Mouse (Mus musculus) CH12.LX (cell line): ENCODE data around the gene Btbd9. TPM values are rescaled to one million over a fixed set of nuclear protein-coding genes. Genes with fewer than 3 reads are reported as not detected.

Source experiments
- DNase-seq: peaks from one replicate; pipeline ENCODE4 v3.0.0-alpha.2; 2013; ENCODE audit errors: extremely low read depth
- H3K27ac ChIP-seq: 2 replicates; pipeline ENCODE4 v1.5.1; 2012; ENCODE audit warnings: low read depth, mild to moderate bottlenecking, control low read depth, moderate library complexity; ENCODE audit not compliant: insufficient read depth
- H3K27me3 ChIP-seq: replicated peaks from 2 replicates; pipeline ENCODE3; 2012; ENCODE audit warnings: inconsistent platforms
- H3K36me3 ChIP-seq, 2 experiments: replicated peaks in 1 of 2; 2 replicates each; pipeline versions ENCODE3 to v1.6.1; 2012; ENCODE audit warnings: inconsistent platforms in 1 of 2, low read length in 1 of 2, mild to moderate bottlenecking in 1 of 2, mixed read lengths in 1 of 2, moderate library complexity in 1 of 2; ENCODE audit not compliant: control insufficient read depth in 1 of 2, insufficient read depth in 1 of 2
- H3K4me1 ChIP-seq, 2 experiments: 2 replicates each; pipeline ENCODE4 v1.6.1; 2012; ENCODE audit warnings: inconsistent platforms in 1 of 2, moderate library complexity in 1 of 2; ENCODE audit not compliant: insufficient read depth in 2 of 2, control insufficient read depth in 1 of 2
- H3K4me2 ChIP-seq: 2 replicates; pipeline ENCODE4 v1.6.1; 2012; ENCODE audit warnings: low read depth, mild to moderate bottlenecking, control low read depth; ENCODE audit not compliant: poor library complexity, insufficient read depth, severe bottlenecking
- H3K4me3 ChIP-seq, 3 experiments: fragments of 150-350 bp in 1 of 3; sonication (generic) in 1 of 3; replicated peaks in 1 of 3; 2 replicates each; pipeline versions ENCODE3 to v1.5.1; 2011 to 2012; ENCODE audit warnings: low read depth in 2 of 3, low read length in 2 of 3, mild to moderate bottlenecking in 2 of 3, moderate library complexity in 2 of 3, control low read depth in 1 of 3, improper control_type of control experiment in 1 of 3, inconsistent platforms in 1 of 3, mixed read lengths in 1 of 3; ENCODE audit not compliant: poor library complexity in 1 of 3
- H3K79me2 ChIP-seq: replicated peaks from 2 replicates; pipeline ENCODE4 v1.6.1; 2012; ENCODE audit warnings: mild to moderate bottlenecking, moderate library complexity; ENCODE audit not compliant: control insufficient read depth, poor library complexity, insufficient read depth, severe bottlenecking; ENCODE audit errors: extremely low read depth
- H3K9ac ChIP-seq: 2 replicates; pipeline ENCODE4 v1.6.1; 2012; ENCODE audit warnings: low read depth, mild to moderate bottlenecking, control low read depth, moderate library complexity; ENCODE audit not compliant: insufficient read depth
- H3K9me3 ChIP-seq: replicated peaks from 2 replicates; pipeline ENCODE3; 2012; ENCODE audit warnings: low read length, inconsistent platforms, mixed read lengths
- CHD2 ChIP-seq: IDR thresholded peaks from 2 replicates; pipeline ENCODE4 v1.6.1; 2011; ENCODE audit warnings: low read length, improper control_type of control experiment
- CTCF ChIP-seq, 2 experiments: IDR thresholded peaks in 1 of 2; conservative IDR thresholded peaks in 1 of 2; 2 replicates each; pipeline ENCODE4 v1.5.1; 2011 to 2012; ENCODE audit warnings: low read depth in 2 of 2, low read length in 2 of 2, improper control_type of control experiment in 1 of 2, inconsistent platforms in 1 of 2, mild to moderate bottlenecking in 1 of 2, moderate library complexity in 1 of 2
- E2F4 ChIP-seq: IDR thresholded peaks from 2 replicates; pipeline ENCODE4 v1.6.1; 2011; ENCODE audit warnings: low read depth, low read length, improper control_type of control experiment; ENCODE audit not compliant: insufficient replicate concordance
- GABPA ChIP-seq: IDR thresholded peaks from 2 replicates; pipeline ENCODE4 v1.6.1; 2012; ENCODE audit warnings: low read depth, low read length, improper control_type of control experiment, inconsistent platforms; ENCODE audit not compliant: insufficient replicate concordance
- HCFC1 ChIP-seq: IDR thresholded peaks from 2 replicates; pipeline ENCODE4 v1.6.1; 2012; ENCODE audit warnings: low read depth, mild to moderate bottlenecking, inconsistent platforms, low read length, improper control_type of control experiment
- JUN ChIP-seq: IDR thresholded peaks from 2 replicates; pipeline ENCODE4 v1.6.1; 2011; ENCODE audit warnings: low read depth, mild to moderate bottlenecking, low read length, improper control_type of control experiment, moderate library complexity; ENCODE audit not compliant: insufficient read depth
- JUND ChIP-seq: conservative IDR thresholded peaks from 2 replicates; pipeline ENCODE4 v1.6.1; 2011; ENCODE audit warnings: low read depth, low read length, improper control_type of control experiment
- KAT2A ChIP-seq: IDR thresholded peaks from 2 replicates; pipeline ENCODE4 v1.6.1; 2012; ENCODE audit warnings: low read length, improper control_type of control experiment, inconsistent platforms; ENCODE audit not compliant: insufficient replicate concordance
- MXI1 ChIP-seq: IDR thresholded peaks from 2 replicates; pipeline ENCODE4 v1.6.1; 2011; ENCODE audit warnings: mild to moderate bottlenecking, low read depth, low read length, improper control_type of control experiment
- NRF1 ChIP-seq: IDR thresholded peaks from 2 replicates; pipeline ENCODE4 v1.6.1; 2014; ENCODE audit warnings: low read depth, mild to moderate bottlenecking, inconsistent platforms, low read length, improper control_type of control experiment, moderate library complexity
- PAX5 ChIP-seq: IDR thresholded peaks from 2 replicates; pipeline ENCODE4 v1.6.1; 2012; ENCODE audit warnings: low read length, inconsistent platforms, mixed read lengths
- RCOR1 ChIP-seq: conservative IDR thresholded peaks from 2 replicates; pipeline ENCODE4 v1.6.1; 2012; ENCODE audit warnings: low read depth, mild to moderate bottlenecking, inconsistent platforms, low read length, improper control_type of control experiment
- TBP ChIP-seq: conservative IDR thresholded peaks from 2 replicates; pipeline ENCODE4 v1.6.1; 2011; ENCODE audit warnings: low read depth, low read length, improper control_type of control experiment
- TCF12 ChIP-seq: IDR thresholded peaks from 2 replicates; pipeline ENCODE4 v1.6.1; 2014; ENCODE audit warnings: low read depth, mild to moderate bottlenecking, inconsistent platforms, low read length, improper control_type of control experiment
- USF1 ChIP-seq: IDR thresholded peaks from 2 replicates; pipeline ENCODE4 v1.6.1; 2014; ENCODE audit warnings: low read depth, mild to moderate bottlenecking, inconsistent platforms, low read length, improper control_type of control experiment
- USF2 ChIP-seq: conservative IDR thresholded peaks from 2 replicates; pipeline ENCODE4 v1.6.1; 2011; ENCODE audit warnings: low read depth, low read length, improper control_type of control experiment
- ZKSCAN1 ChIP-seq: IDR thresholded peaks from 2 replicates; pipeline ENCODE4 v1.6.1; 2012; ENCODE audit warnings: low read depth, inconsistent platforms, low read length, improper control_type of control experiment, borderline replicate concordance
- dilution Hi-C: fragments of 300-500 bp; cut with MboI; formaldehyde crosslinking; loops from 2 replicates; pipeline ENCODE4 v1.14.3; 2020; ENCODE audit warnings: low sequenced_read_pairs; ENCODE audit not compliant: extremely low pct_unique_long_range_greater_than_20kb, extremely low pct_ligation_motif_present
- in situ Hi-C: fragments of 300-500 bp; cut with MboI; formaldehyde crosslinking; loops from 3 replicates; pipeline ENCODE4 v1.14.3; 2019; ENCODE audit warnings: low sequenced_read_pairs, low pct_ligation_motif_present, low pct_unique_long_range_greater_than_20kb, mixed read lengths
- polyA plus RNA-seq: library from polyadenylated mRNA; unstranded; fragments of >175 nt; gene quantifications from 2 replicates; pipeline ENCODE4 v1.2.1, GENCODE M21; 2012; ENCODE audit warnings: low read depth; ENCODE audit not compliant: insufficient read length
- total RNA-seq, 2 experiments: library from RNA; depleted of rRNA; stranded (reverse); fragments of 300-350 nt in 1 of 2; fragments of >200 nt in 1 of 2; gene quantifications; 2 replicates each; pipeline ENCODE4 v1.2.3; 2012 to 2014

The Btbd9 gene
- total and polyA plus RNA-seq, 3 experiments = 19.3 to 25.4 (median 20.0) TPM

DNA sequence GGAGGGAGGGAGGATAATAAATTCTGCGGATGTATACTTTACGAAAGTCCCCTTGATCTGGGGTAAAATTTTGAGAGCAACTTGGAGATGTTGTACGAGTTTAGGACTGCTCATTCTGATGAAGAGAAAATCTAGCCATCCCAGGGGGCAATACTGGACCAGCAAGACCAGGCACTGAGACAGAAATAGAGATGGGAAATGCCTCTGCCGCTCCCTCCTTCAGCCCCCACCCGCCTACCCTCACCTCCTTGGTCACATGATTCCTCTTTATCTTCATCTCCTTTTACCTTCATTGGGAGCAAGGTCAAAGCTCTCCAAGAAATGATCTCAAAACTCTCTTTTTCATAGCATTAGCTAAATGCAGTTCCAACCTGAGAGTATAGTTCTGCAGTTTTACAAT lies 88.6 kb downstream of the Btbd9 start:
- Histone ChIP-seq H3K4me3 (no peak overlapping the region), H3K4me1 (peaks cover 0 to 15% of the 10 kb centered on the region in 2 experiments; a peak in 2 of 4 replicates), H3K27ac (no peak overlapping the region), H3K36me3 (peaks cover 3 to 36% of the 10 kb centered on the region in 2 experiments), H3K4me2 (no peak overlapping the region), H3K9ac (no peak overlapping the region), H3K79me2 (no peaks in the 10 kb centered on the region), H3K27me3 (no peaks in the 10 kb centered on the region)
- in situ Hi-C loops = no loop called here
- no peak for DNase-seq
- TF ChIP-seq CHD2 = no peak
- TF ChIP-seq E2F4 = no peak
- TF ChIP-seq CTCF (conservative IDR thresholded peaks at IDR 0.05 in 1 of 2, IDR thresholded peaks at IDR 0.05 in 1 of 2; ENCODE audit: low read depth in 2 of 2, low read length in 2 of 2) = no peak
- TF ChIP-seq PAX5 = no peak
- TF ChIP-seq NRF1 = no peak
- TF ChIP-seq RCOR1 = no peak
- TF ChIP-seq ZKSCAN1 = no peak
- no peak for TF ChIP-seq TCF12
- no peak for TF ChIP-seq JUN
- no peak for TF ChIP-seq KAT2A
- TF ChIP-seq USF2 = no peak
- TF ChIP-seq, all 38 proteins: peak for 0
- H3K9me3 ChIP-seq = no peaks in the 10 kb centered on the region
- dilution Hi-C loops = no loop called here

DNA sequence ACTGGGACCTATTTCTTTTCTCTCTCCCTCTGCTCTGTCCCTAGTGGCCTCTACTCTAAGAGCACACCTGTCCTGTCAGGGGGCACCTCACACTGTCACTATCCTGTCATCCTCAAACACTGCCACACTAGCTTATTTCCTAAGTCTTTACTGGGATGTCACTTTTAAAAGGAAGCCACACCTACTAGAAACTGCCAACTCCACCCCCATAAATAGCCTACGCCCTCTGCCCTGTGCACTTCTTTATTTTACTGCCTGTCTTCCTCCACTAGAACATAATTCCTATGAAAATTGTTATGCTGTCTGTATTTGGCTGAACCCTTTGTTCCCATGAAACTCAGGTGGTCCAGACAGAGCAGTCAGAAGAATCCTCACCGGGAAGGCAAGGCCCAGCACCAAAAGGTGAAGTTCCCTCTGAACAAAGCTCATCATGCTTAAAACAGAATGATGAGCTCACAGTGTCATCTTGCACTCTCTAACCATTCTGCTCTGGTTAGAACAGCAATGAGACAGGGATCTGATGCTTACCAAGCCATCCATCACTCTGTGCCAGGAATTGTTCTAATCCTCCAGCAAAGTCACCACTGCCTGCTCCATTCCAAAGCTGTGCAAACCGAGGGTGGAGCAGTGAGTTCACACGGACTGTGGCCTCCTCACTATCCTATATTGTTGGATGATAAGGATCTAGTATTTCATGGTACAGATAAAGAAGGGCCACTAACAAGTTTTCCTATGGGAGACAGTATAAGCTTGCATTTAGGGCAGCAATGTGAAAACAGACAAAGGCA lies 91.0 kb downstream of the Btbd9 start:
- Histone ChIP-seq H3K4me3 (no peak overlapping the region), H3K9me3 (no peaks in the 10 kb centered on the region), H3K36me3 (peaks cover 3 to 29% of the 10 kb centered on the region in 2 experiments), H3K27ac (no peak overlapping the region), H3K79me2 (no peaks in the 10 kb centered on the region), H3K4me1 (peaks cover 0 to 15% of the 10 kb centered on the region in 2 experiments; a peak in 2 of 4 replicates), H3K9ac (no peak overlapping the region), H3K4me2 (no peak overlapping the region), H3K27me3 (no peaks in the 10 kb centered on the region)
- dilution Hi-C loops = no loop called here
- in situ Hi-C loops = no loop called here
- no peak for DNase-seq
- TF ChIP-seq USF1 = no peak
- TF ChIP-seq NRF1 = no peak
- no peak for TF ChIP-seq HCFC1
- no peak for TF ChIP-seq TBP
- TF ChIP-seq GABPA = no peak
- TF ChIP-seq JUND = no peak
- no peak for TF ChIP-seq CTCF (conservative IDR thresholded peaks at IDR 0.05 in 1 of 2, IDR thresholded peaks at IDR 0.05 in 1 of 2; ENCODE audit: low read depth in 2 of 2, low read length in 2 of 2)
- TF ChIP-seq MXI1 = no peak
